Mouse (Mus musculus): Measurements from ENCODE around the gene Rnf144b. TPM values are rescaled to one million over a fixed set of nuclear protein-coding genes. Genes with fewer than 3 reads are reported as not detected.
A peak's percentile ranks its signal among the peaks of the same experiment; 100 is the strongest.

Gene Rnf144b
- 0.88 and 0.91 TPM in 2 replicates for polyA plus RNA-seq (2014; fragmentation: Nextera tagmentation; extraction: Ambion mirVana)

GRCm38 (mm10) chr13:47122537-47123430 lies at the start of gene Rnf144b:
Gene Rnf144b, plus strand, starts transcription at chr13:47122656.
- H3K9ac ChIP-seq (ENCODE audit: low read length), result peak within 1 kb of the TSS; percentile 61
- no peak within 1 kb of the TSS for H3K27ac ChIP-seq (ENCODE audit: low read depth, low read length)
- DNase-seq (ENCODE audit: low spot score), result peak; percentile 61
- H3K9me3 ChIP-seq (replicated peaks; ENCODE audit: control insufficient read depth, low read length), result no peaks in the 10 kb centered on the region
- peak within 1 kb of the TSS; percentile 54 for H3K4me3 ChIP-seq (ENCODE audit: low read depth, low read length)
- 0 out of 2 replicates have a peak, but pooled peaks have one; percentile 29 for ATAC-seq
- H3K27me3 ChIP-seq (replicated peaks; ENCODE audit: control insufficient read depth, insufficient read depth, low read length), result peaks cover 8% of the 10 kb centered on the region; the same call in 1 of the 2 replicates
- no peaks in the 10 kb centered on the region for H3K36me3 ChIP-seq (ENCODE audit: control insufficient read depth, insufficient read depth, low read length)
- 3% methylated on average over 55 of the region's 55 CpGs for WGBS
- H3K4me1 ChIP-seq (ENCODE audit: control insufficient read depth, insufficient read depth, low read length), result no peaks in the 10 kb centered on the region; the same call in 1 of the 2 replicates
- peak within 1 kb of the TSS; percentile 99 for H3K4me2 ChIP-seq (ENCODE audit: low read length)

GRCm38 (mm10) chr13:47076156-47076555 lies 46.3 kb upstream of the Rnf144b start:
- Histone ChIP-seq H3K36me3 (ENCODE audit: control insufficient read depth, insufficient read depth, low read length) (peaks cover 77% of the 10 kb centered on the region), H3K4me3 (ENCODE audit: low read depth, low read length) (no peak overlapping the region), H3K27ac (ENCODE audit: low read depth, low read length) (no peak overlapping the region), H3K9me3 (replicated peaks; ENCODE audit: control insufficient read depth, low read length) (no peaks in the 10 kb centered on the region), H3K4me2 (ENCODE audit: low read length) (no peak overlapping the region), H3K27me3 (replicated peaks; ENCODE audit: control insufficient read depth, insufficient read depth, low read length) (no peaks in the 10 kb centered on the region), H3K9ac (ENCODE audit: low read length) (no peak overlapping the region), H3K4me1 (ENCODE audit: control insufficient read depth, insufficient read depth, low read length) (no peaks in the 10 kb centered on the region)
- ATAC-seq, result no peak
- WGBS, result 90% methylated on average over 5 of the region's 5 CpGs
- DNase-seq (ENCODE audit: low spot score), result no peak

GRCm38 (mm10) chr13:47077367-47077766 lies 45.1 kb upstream of the Rnf144b start:
- no peak overlapping the region for H3K4me2 ChIP-seq (ENCODE audit: low read length)
- H3K9me3 ChIP-seq (replicated peaks; ENCODE audit: control insufficient read depth, low read length), result no peaks in the 10 kb centered on the region
- H3K36me3 ChIP-seq (ENCODE audit: control insufficient read depth, insufficient read depth, low read length), result peaks cover 74% of the 10 kb centered on the region
- no peaks in the 10 kb centered on the region for H3K27me3 ChIP-seq (replicated peaks; ENCODE audit: control insufficient read depth, insufficient read depth, low read length)
- no peaks in the 10 kb centered on the region for H3K4me1 ChIP-seq (ENCODE audit: control insufficient read depth, insufficient read depth, low read length)
- no peak overlapping the region for H3K27ac ChIP-seq (ENCODE audit: low read depth, low read length)
- ATAC-seq, result no peak
- no peak for DNase-seq (ENCODE audit: low spot score)
- no peak overlapping the region for H3K4me3 ChIP-seq (ENCODE audit: low read depth, low read length)
- no peak overlapping the region for H3K9ac ChIP-seq (ENCODE audit: low read length)

- Histone ChIP-seq H3K9me3 (replicated peaks; ENCODE audit: control insufficient read depth, low read length) (no peaks in the 10 kb centered on the region), H3K4me3 (ENCODE audit: low read depth, low read length) (no peak overlapping the region), H3K4me2 (ENCODE audit: low read length) (no peak overlapping the region), H3K36me3 (ENCODE audit: control insufficient read depth, insufficient read depth, low read length) (peaks cover 75% of the 10 kb centered on the region), H3K4me1 (ENCODE audit: control insufficient read depth, insufficient read depth, low read length) (no peaks in the 10 kb centered on the region), H3K27ac (ENCODE audit: low read depth, low read length) (no peak overlapping the region), H3K9ac (ENCODE audit: low read length) (no peak overlapping the region), H3K27me3 (replicated peaks; ENCODE audit: control insufficient read depth, insufficient read depth, low read length) (no peaks in the 10 kb centered on the region)
- WGBS, result 77% methylated on average over 5 of the region's 5 CpGs
- ATAC-seq (no peak), DNase-seq (ENCODE audit: low spot score) (no peak)
Observed at GRCm38 (mm10) chr13:47078799-47079198, 43.7 kb upstream of the Rnf144b start.

GRCm38 (mm10) chr13:47080905-47081505 lies 41.5 kb upstream of the Rnf144b start:
- Histone ChIP-seq H3K27ac (ENCODE audit: low read depth, low read length) (no peak overlapping the region), H3K4me2 (ENCODE audit: low read length) (no peak overlapping the region), H3K27me3 (replicated peaks; ENCODE audit: control insufficient read depth, insufficient read depth, low read length) (no peaks in the 10 kb centered on the region), H3K9ac (ENCODE audit: low read length) (no peak overlapping the region), H3K36me3 (ENCODE audit: control insufficient read depth, insufficient read depth, low read length) (peaks cover 67% of the 10 kb centered on the region), H3K9me3 (replicated peaks; ENCODE audit: control insufficient read depth, low read length) (no peaks in the 10 kb centered on the region), H3K4me1 (ENCODE audit: control insufficient read depth, insufficient read depth, low read length) (no peaks in the 10 kb centered on the region), H3K4me3 (ENCODE audit: low read depth, low read length) (no peak overlapping the region)
- DNase-seq (ENCODE audit: low spot score), result no peak
- WGBS, result 89% methylated on average over 4 of the region's 4 CpGs
- no peak for ATAC-seq

- Histone ChIP-seq H3K9ac (ENCODE audit: low read length) (no peak overlapping the region), H3K4me3 (ENCODE audit: low read depth, low read length) (no peak overlapping the region), H3K4me2 (ENCODE audit: low read length) (no peak overlapping the region), H3K27me3 (replicated peaks; ENCODE audit: control insufficient read depth, insufficient read depth, low read length) (no peaks in the 10 kb centered on the region), H3K36me3 (ENCODE audit: control insufficient read depth, insufficient read depth, low read length) (peaks cover 60% of the 10 kb centered on the region), H3K27ac (ENCODE audit: low read depth, low read length) (no peak overlapping the region), H3K9me3 (replicated peaks; ENCODE audit: control insufficient read depth, low read length) (no peaks in the 10 kb centered on the region), H3K4me1 (ENCODE audit: control insufficient read depth, insufficient read depth, low read length) (no peaks in the 10 kb centered on the region)
- DNase-seq (ENCODE audit: low spot score) (no peak), ATAC-seq (no peak)
- WGBS, result 95% methylated on average over 1 of the region's 1 CpGs
Observed at GRCm38 (mm10) chr13:47088433-47088832, 34.0 kb upstream of the Rnf144b start.

- no peak overlapping the region for H3K4me2 ChIP-seq (ENCODE audit: low read length)
- H3K27me3 ChIP-seq (replicated peaks; ENCODE audit: control insufficient read depth, insufficient read depth, low read length), result no peaks in the 10 kb centered on the region
- whole genome bisulfite sequencing, result 90% methylated on average over 2 of the region's 2 CpGs
- H3K9ac ChIP-seq (ENCODE audit: low read length), result no peak overlapping the region
- no peak overlapping the region for H3K27ac ChIP-seq (ENCODE audit: low read depth, low read length)
- ATAC-seq (no peak), DNase-seq (ENCODE audit: low spot score) (no peak)
- H3K4me1 ChIP-seq (ENCODE audit: control insufficient read depth, insufficient read depth, low read length), result no peaks in the 10 kb centered on the region
- H3K9me3 ChIP-seq (replicated peaks; ENCODE audit: control insufficient read depth, low read length), result no peaks in the 10 kb centered on the region
- no peak overlapping the region for H3K4me3 ChIP-seq (ENCODE audit: low read depth, low read length)
- peaks cover 65% of the 10 kb centered on the region for H3K36me3 ChIP-seq (ENCODE audit: control insufficient read depth, insufficient read depth, low read length)
Observed at GRCm38 (mm10) chr13:47089271-47089670, 33.2 kb upstream of the Rnf144b start.

GRCm38 (mm10) chr13:47093791-47094190 lies 28.7 kb upstream of the Rnf144b start:
- H3K36me3 ChIP-seq (ENCODE audit: control insufficient read depth, insufficient read depth, low read length), result peaks cover 73% of the 10 kb centered on the region
- no peak overlapping the region for H3K4me2 ChIP-seq (ENCODE audit: low read length)
- no peaks in the 10 kb centered on the region for H3K4me1 ChIP-seq (ENCODE audit: control insufficient read depth, insufficient read depth, low read length)
- no peaks in the 10 kb centered on the region for H3K27me3 ChIP-seq (replicated peaks; ENCODE audit: control insufficient read depth, insufficient read depth, low read length)
- DNase-seq (ENCODE audit: low spot score) (no peak), ATAC-seq (no peak)
- no peak overlapping the region for H3K9ac ChIP-seq (ENCODE audit: low read length)
- no peak overlapping the region for H3K4me3 ChIP-seq (ENCODE audit: low read depth, low read length)
- no peak overlapping the region for H3K27ac ChIP-seq (ENCODE audit: low read depth, low read length)
- H3K9me3 ChIP-seq (replicated peaks; ENCODE audit: control insufficient read depth, low read length), result no peaks in the 10 kb centered on the region
- WGBS, result 95% methylated on average over 2 of the region's 2 CpGs

- Histone ChIP-seq H3K4me1 (ENCODE audit: control insufficient read depth, insufficient read depth, low read length) (no peaks in the 10 kb centered on the region), H3K4me3 (ENCODE audit: low read depth, low read length) (no peak overlapping the region), H3K36me3 (ENCODE audit: control insufficient read depth, insufficient read depth, low read length) (peaks cover 72% of the 10 kb centered on the region), H3K9ac (ENCODE audit: low read length) (no peak overlapping the region), H3K4me2 (ENCODE audit: low read length) (no peak overlapping the region), H3K27ac (ENCODE audit: low read depth, low read length) (no peak overlapping the region), H3K9me3 (replicated peaks; ENCODE audit: control insufficient read depth, low read length) (no peaks in the 10 kb centered on the region), H3K27me3 (replicated peaks; ENCODE audit: control insufficient read depth, insufficient read depth, low read length) (no peaks in the 10 kb centered on the region)
- ATAC-seq (no peak), DNase-seq (ENCODE audit: low spot score) (no peak)
- WGBS, result 93% methylated on average over 2 of the region's 2 CpGs
Observed at GRCm38 (mm10) chr13:47096591-47096990, 25.9 kb upstream of the Rnf144b start.
